Mouse (Mus musculus) myocyte (in vitro differentiated cells): ENCODE data around the gene Plcb1.

ENCODE experiments used
- CEBPB ChIP-seq: IDR thresholded peaks from 2 replicates; pipeline ENCODE4 v1.6.1; 2011; ENCODE audit warnings: mild to moderate bottlenecking, moderate library complexity; ENCODE audit not compliant: poor library complexity, insufficient read depth, severe bottlenecking
- E2F4 ChIP-seq: IDR thresholded peaks from one replicate; pipeline ENCODE4 v1.6.1; 2011; ENCODE audit warnings: mild to moderate bottlenecking, control low read depth, moderate library complexity; ENCODE audit not compliant: insufficient read depth
- MAX ChIP-seq: IDR thresholded peaks from one replicate; pipeline ENCODE4 v1.6.1; 2011; ENCODE audit warnings: low read depth, mild to moderate bottlenecking, control low read depth
- MYOD1 ChIP-seq, 3 experiments: IDR thresholded peaks; one replicate each; pipeline ENCODE4 v1.6.1; 2011; ENCODE audit warnings: control low read depth in 2 of 3, low read depth in 2 of 3, mild to moderate bottlenecking in 2 of 3, moderate library complexity in 1 of 3; ENCODE audit not compliant: insufficient read length in 2 of 3, control insufficient read depth in 1 of 3
- MYOG ChIP-seq, 3 experiments: IDR thresholded peaks; one replicate each; pipeline ENCODE4 v1.6.1; 2011; ENCODE audit warnings: control low read depth in 2 of 3, low read depth in 2 of 3, mild to moderate bottlenecking in 2 of 3; ENCODE audit not compliant: insufficient read length in 2 of 3, control insufficient read depth in 1 of 3, insufficient read depth in 1 of 3
- POLR2A ChIP-seq: IDR thresholded peaks from one replicate; pipeline ENCODE4 v1.6.1; 2011; ENCODE audit warnings: low read depth, mild to moderate bottlenecking, control low read depth, moderate library complexity; ENCODE audit not compliant: insufficient read length
- POLR2AphosphoS2 ChIP-seq: IDR thresholded peaks from one replicate; pipeline ENCODE4 v1.6.1; 2011; ENCODE audit warnings: low read depth, control low read depth; ENCODE audit not compliant: insufficient read length
- REST ChIP-seq: IDR thresholded peaks from one replicate; pipeline ENCODE4 v1.6.1; 2011; ENCODE audit warnings: mild to moderate bottlenecking, control low read depth, moderate library complexity; ENCODE audit not compliant: insufficient read depth, insufficient read length
- SRF ChIP-seq: IDR thresholded peaks from one replicate; pipeline ENCODE4 v1.6.1; 2011; ENCODE audit warnings: low read depth; ENCODE audit not compliant: control insufficient read depth, insufficient read length
- TCF12 ChIP-seq: IDR thresholded peaks from one replicate; pipeline ENCODE4 v1.6.1; 2011; ENCODE audit warnings: mild to moderate bottlenecking, control low read depth; ENCODE audit not compliant: poor library complexity, insufficient read depth, severe bottlenecking
- TCF3 ChIP-seq: IDR thresholded peaks from one replicate; pipeline ENCODE4 v1.6.1; 2011; ENCODE audit warnings: low read depth, control low read depth; ENCODE audit not compliant: insufficient read length
- USF1 ChIP-seq: IDR thresholded peaks from one replicate; pipeline ENCODE4 v1.6.1; 2011; ENCODE audit warnings: low read depth, mild to moderate bottlenecking, control low read depth, moderate library complexity

DNA sequence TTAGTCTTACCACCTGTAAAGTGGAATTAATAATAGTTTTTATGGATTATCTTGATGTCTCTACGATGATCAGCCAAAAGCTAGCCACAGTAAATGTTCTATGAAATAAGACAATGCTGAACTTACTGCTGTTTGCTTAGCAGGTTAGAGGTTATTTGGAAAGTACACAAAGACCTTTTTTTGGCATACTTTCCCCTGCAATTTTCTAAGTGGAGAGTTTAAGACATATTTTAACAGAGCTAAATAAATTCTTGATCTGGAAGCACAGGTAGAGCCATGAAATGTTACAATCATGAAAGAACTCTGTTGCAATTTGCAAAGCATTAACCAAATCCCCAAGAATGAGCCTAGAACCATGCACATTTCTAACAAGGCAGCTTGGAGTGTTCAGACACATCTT is 140.4 kb downstream of the Plcb1 start:
- TF ChIP-seq POLR2A = no peak
- TF ChIP-seq TCF12 = no peak
- TF ChIP-seq MYOD1 (IDR thresholded peaks at IDR 0.05; ENCODE audit: control insufficient read depth in 1 of 3, insufficient read length in 2 of 3, low read depth in 2 of 3) = no peak
- TF ChIP-seq E2F4 = no peak
- no peak for TF ChIP-seq USF1
- no peak for TF ChIP-seq CEBPB
- no peak for TF ChIP-seq MAX
- no peak for TF ChIP-seq POLR2AphosphoS2
- no peak for TF ChIP-seq MYOG (IDR thresholded peaks at IDR 0.05; ENCODE audit: control insufficient read depth in 1 of 3, insufficient read depth in 1 of 3, insufficient read length in 2 of 3, low read depth in 2 of 3)
- no peak for TF ChIP-seq REST
- no peak for TF ChIP-seq TCF3
- no peak for TF ChIP-seq SRF
